14 mouse cellular contexts compared by ENCODE assay signal in the genomic region with DNA sequence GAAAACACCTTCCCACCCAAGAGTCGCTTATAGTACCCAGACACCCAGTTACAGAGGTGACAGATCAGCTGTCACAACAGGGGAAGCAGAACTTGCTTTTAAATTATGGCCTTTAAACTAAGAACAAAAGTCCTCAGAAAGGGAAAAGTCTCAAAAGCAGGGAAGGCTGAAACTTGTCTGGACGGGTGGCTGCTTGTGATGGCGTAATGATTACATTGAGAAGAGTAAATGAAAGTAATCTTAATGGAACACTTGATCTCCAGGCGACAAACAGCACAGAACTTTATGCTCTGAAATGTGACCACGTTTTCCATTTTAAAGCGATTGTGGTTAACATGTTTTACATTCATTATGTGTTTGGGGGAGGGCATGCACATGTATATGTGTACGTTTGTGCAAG.
"Had no signal": no experiment of that assay in that cellular context is flagged by ENCODE, and none has a peak within 500 bp of the region (broad histone marks: within the 10 kb centered on the region; RNA-seq: fewer than 3 reads in every experiment).

No protein-coding gene starts in this region.

- H3K4me2 ChIP-seq: limb, embryonic 15.5 days; liver, embryonic 12.5 days; neural tube, embryonic 15.5 days had no signal

- H3K36me3 ChIP-seq: limb, embryonic 15.5 days; liver, embryonic 12.5 days; midbrain, embryonic 10.5 days; neural tube, embryonic 15.5 days had no signal

- DNase-seq: kidney, adult 8-10 months; kidney, postnatal 36 days; layer of hippocampus, adult 9-11 months; layer of hippocampus, postnatal 36 days; lung, postnatal 10 days; midbrain, embryonic 14.5 days; thymus, postnatal 14 days had no signal

- H3K9me3 ChIP-seq: limb, embryonic 15.5 days; liver, embryonic 12.5 days; midbrain, embryonic 10.5 days; neural tube, embryonic 15.5 days had no signal

- H3K4me1 ChIP-seq: limb, embryonic 15.5 days; liver, embryonic 12.5 days; midbrain, embryonic 10.5 days; neural tube, embryonic 15.5 days had no signal

- H3K4me3 ChIP-seq: limb, embryonic 15.5 days; liver, embryonic 12.5 days; midbrain, embryonic 10.5 days; myocyte; neural tube, embryonic 15.5 days had no signal

- H3K9ac ChIP-seq: limb, embryonic 15.5 days; liver, embryonic 12.5 days; neural tube, embryonic 15.5 days had no signal

- H3K27ac ChIP-seq: limb, embryonic 15.5 days; liver, embryonic 12.5 days; midbrain, embryonic 10.5 days; neural tube, embryonic 15.5 days had no signal

- ATAC-seq: inflammation-experienced regulatory T-cells, adult 6 months; intestine, postnatal 0 days; liver, embryonic 12.5 days had no signal

- H3K27me3 ChIP-seq: limb, embryonic 15.5 days; liver, embryonic 12.5 days; neural tube, embryonic 15.5 days had no signal
